Mouse (Mus musculus) gastrocnemius, postnatal 36 days (tissue): Measurements from ENCODE around the gene Ddx20. TPM values are rescaled to one million over a fixed set of nuclear protein-coding genes. Genes with fewer than 3 reads are reported as not detected.

Experiments
- total RNA-seq, 2 experiments: library from RNA; stranded (reverse); gene quantifications; 2 replicates each; pipeline ENCODE4 v1.2.3; 2021

The Ddx20 gene
- total RNA-seq, 2 experiments from 2014 or later: 8.7 to 9.6 TPM

Other genes with a start within 250 kb of the Ddx20 start
- gene Kcnd3, start 235.2 kb downstream of the Ddx20 start, total RNA-seq: under 1 TPM in 1 of 2 experiments, not detected in 1; 0.20 TPM
- 1 to 10 TPM; 3.3 to 4.0 TPM for gene Inka2, start 17.0 kb upstream of the Ddx20 start, total RNA-seq
- gene Rap1a, start 113.8 kb upstream of the Ddx20 start, total RNA-seq: 10 to 100 TPM; 81.0 to 87.5 TPM
- gene Adora3, start 183.3 kb upstream of the Ddx20 start, total RNA-seq: not detected
- gene Tmigd3, start 183.3 kb upstream of the Ddx20 start, total RNA-seq: not detected
- gene I830077J02Rik, start 245.1 kb upstream of the Ddx20 start, total RNA-seq: under 1 TPM in 1 of 2 experiments, not detected in 1; 0.26 TPM